Mouse (Mus musculus) MEL (cell line): ENCODE results near the gene Slc25a23. TPM values are rescaled to one million over a fixed set of nuclear protein-coding genes. Genes with fewer than 3 reads are reported as not detected.

Experiments used
- DNase-seq: peaks from one replicate; pipeline ENCODE4 v3.0.0; 2011; ENCODE audit warnings: low read depth, low spot score
- H3K27ac ChIP-seq: 2 replicates; pipeline ENCODE4 v1.5.1; 2012; ENCODE audit warnings: low read depth, mild to moderate bottlenecking, control low read depth, low read length, moderate library complexity; ENCODE audit not compliant: control insufficient read depth
- H3K27me3 ChIP-seq, 2 experiments: fragments of 150-350 bp in 1 of 2; sonication (generic) in 1 of 2; 2 replicates each; pipeline ENCODE4 v1.6.1; 2012; ENCODE audit warnings: low read length in 2 of 2, mild to moderate bottlenecking in 2 of 2, improper control_type of control experiment in 1 of 2, moderate library complexity in 1 of 2; ENCODE audit not compliant: insufficient read depth in 2 of 2, control insufficient read depth in 1 of 2
- H3K36me3 ChIP-seq, 2 experiments: 2 replicates each; pipeline ENCODE4 v1.6.1; 2012 to 2014; ENCODE audit warnings: low read length in 2 of 2, improper control_type of control experiment in 1 of 2, inconsistent platforms in 1 of 2, mild to moderate bottlenecking in 1 of 2; ENCODE audit not compliant: insufficient read depth in 2 of 2, control insufficient read depth in 1 of 2
- H3K4me1 ChIP-seq, 2 experiments: fragments of 150-350 bp in 1 of 2; sonication (generic) in 1 of 2; 2 replicates each; pipeline ENCODE4 v1.6.1; 2012; ENCODE audit warnings: low read length in 2 of 2, improper control_type of control experiment in 1 of 2, mild to moderate bottlenecking in 1 of 2; ENCODE audit not compliant: insufficient read depth in 2 of 2, control insufficient read depth in 1 of 2
- H3K4me3 ChIP-seq, 2 experiments: fragments of 150-350 bp in 1 of 2; sonication (generic) in 1 of 2; 2 replicates each; pipeline ENCODE4 v1.5.1; 2012; ENCODE audit warnings: low read depth in 2 of 2, low read length in 2 of 2, mild to moderate bottlenecking in 2 of 2, moderate library complexity in 2 of 2, control low read depth in 1 of 2, improper control_type of control experiment in 1 of 2; ENCODE audit not compliant: control insufficient read depth in 1 of 2, insufficient read depth in 1 of 2
- H3K79me2 ChIP-seq: 2 replicates; pipeline ENCODE4 v1.6.1; 2012; ENCODE audit warnings: mild to moderate bottlenecking, low read length, moderate library complexity; ENCODE audit not compliant: control insufficient read depth, poor library complexity, insufficient read depth
- H3K9ac ChIP-seq: 2 replicates; pipeline ENCODE4 v1.6.1; 2012; ENCODE audit warnings: low read depth, mild to moderate bottlenecking, control low read depth, low read length, moderate library complexity; ENCODE audit not compliant: control insufficient read depth, poor library complexity, severe bottlenecking
- H3K9me3 ChIP-seq: fragments of 150-350 bp; sonication (generic); replicated peaks from 2 replicates; pipeline ENCODE4 v1.6.1; 2012; ENCODE audit warnings: mild to moderate bottlenecking, low read length, improper control_type of control experiment, moderate library complexity; ENCODE audit not compliant: insufficient read depth
- CHD1 ChIP-seq: IDR thresholded peaks from 2 replicates; pipeline ENCODE4 v1.6.1; 2012; ENCODE audit warnings: low read depth, mild to moderate bottlenecking, inconsistent platforms, low read length, improper control_type of control experiment
- CHD2 ChIP-seq: IDR thresholded peaks from 2 replicates; pipeline ENCODE4 v1.6.1; 2011; ENCODE audit warnings: low read length, improper control_type of control experiment
- CTCF ChIP-seq, 3 experiments: IDR thresholded peaks in 2 of 3; conservative IDR thresholded peaks in 1 of 3; 2 replicates each; pipeline ENCODE4 v1.5.1; 2011 to 2012; ENCODE audit warnings: low read length in 3 of 3, low read depth in 2 of 3, mild to moderate bottlenecking in 2 of 3, improper control_type of control experiment in 1 of 3, inconsistent platforms in 1 of 3, mixed read lengths in 1 of 3, moderate library complexity in 1 of 3; ENCODE audit not compliant: control insufficient read depth in 1 of 3, insufficient read depth in 1 of 3, poor library complexity in 1 of 3, severe bottlenecking in 1 of 3
- E2F4 ChIP-seq: IDR thresholded peaks from 2 replicates; pipeline ENCODE4 v1.6.1; 2011; ENCODE audit warnings: low read depth, low read length, improper control_type of control experiment, borderline replicate concordance
- ELF1 ChIP-seq: IDR thresholded peaks from 2 replicates; pipeline ENCODE4 v1.6.1; 2014; ENCODE audit warnings: low read depth, mild to moderate bottlenecking, inconsistent platforms, low read length, improper control_type of control experiment, moderate library complexity
- EP300 ChIP-seq, 2 experiments: IDR thresholded peaks; 2 replicates each; pipeline ENCODE4 v1.6.1; 2011; ENCODE audit warnings: improper control_type of control experiment in 2 of 2, low read length in 2 of 2, low read depth in 1 of 2, mild to moderate bottlenecking in 1 of 2
- GABPA ChIP-seq: IDR thresholded peaks from 2 replicates; pipeline ENCODE4 v1.6.1; 2012; ENCODE audit warnings: low read depth, mild to moderate bottlenecking, inconsistent platforms, low read length, improper control_type of control experiment, moderate library complexity
- GATA1 ChIP-seq: IDR thresholded peaks from 2 replicates; pipeline ENCODE4 v1.6.1; 2011; ENCODE audit warnings: low read depth, low read length, improper control_type of control experiment
- JUND ChIP-seq: IDR thresholded peaks from 2 replicates; pipeline ENCODE4 v1.6.1; 2011; ENCODE audit warnings: low read depth, mild to moderate bottlenecking, improper control_type of control experiment, low read length
- MEF2A ChIP-seq: IDR thresholded peaks from 2 replicates; pipeline ENCODE4 v1.6.1; 2014; ENCODE audit warnings: low read depth, mild to moderate bottlenecking, inconsistent platforms, low read length, improper control_type of control experiment; ENCODE audit not compliant: poor library complexity, insufficient replicate concordance, severe bottlenecking; ENCODE audit errors: extremely low read depth
- MXI1 ChIP-seq: IDR thresholded peaks from 2 replicates; pipeline ENCODE4 v1.6.1; 2011; ENCODE audit warnings: mild to moderate bottlenecking, low read depth, low read length, improper control_type of control experiment
- MYB ChIP-seq: IDR thresholded peaks from 2 replicates; pipeline ENCODE4 v1.6.1; 2011; ENCODE audit warnings: mild to moderate bottlenecking, low read depth, low read length, improper control_type of control experiment
- MYC ChIP-seq: IDR thresholded peaks from 2 replicates; pipeline ENCODE4 v1.6.1; 2011; ENCODE audit warnings: low read depth, mild to moderate bottlenecking, low read length, improper control_type of control experiment, moderate library complexity
- NELFE ChIP-seq: IDR thresholded peaks from 2 replicates; pipeline ENCODE4 v1.6.1; 2011; ENCODE audit warnings: low read depth, low read length, improper control_type of control experiment
- POLR2A ChIP-seq, 2 experiments: IDR thresholded peaks; 2 replicates each; pipeline ENCODE4 v1.6.1; 2011 to 2012; ENCODE audit warnings: low read length in 2 of 2, mild to moderate bottlenecking in 2 of 2, control low read depth in 1 of 2, improper control_type of control experiment in 1 of 2, low read depth in 1 of 2, moderate library complexity in 1 of 2; ENCODE audit not compliant: control insufficient read depth in 1 of 2, insufficient read depth in 1 of 2, poor library complexity in 1 of 2
- RCOR1 ChIP-seq: IDR thresholded peaks from 2 replicates; pipeline ENCODE4 v1.6.1; 2012; ENCODE audit warnings: low read depth, mild to moderate bottlenecking, inconsistent platforms, low read length, improper control_type of control experiment
- SIN3A ChIP-seq: IDR thresholded peaks from 2 replicates; pipeline ENCODE4 v1.6.1; 2012; ENCODE audit warnings: low read length, improper control_type of control experiment, inconsistent platforms
- SMC3 ChIP-seq: IDR thresholded peaks from 2 replicates; pipeline ENCODE4 v1.6.1; 2011; ENCODE audit warnings: low read depth, low read length, improper control_type of control experiment
- TAL1 ChIP-seq: IDR thresholded peaks from 2 replicates; pipeline ENCODE4 v1.6.1; 2012; ENCODE audit warnings: mild to moderate bottlenecking, inconsistent platforms, low read length, moderate library complexity, mixed read lengths
- TCF12 ChIP-seq: IDR thresholded peaks from 2 replicates; pipeline ENCODE4 v1.6.1; 2014; ENCODE audit warnings: low read depth, mild to moderate bottlenecking, inconsistent platforms, low read length, improper control_type of control experiment, moderate library complexity
- ZKSCAN1 ChIP-seq: IDR thresholded peaks from 2 replicates; pipeline ENCODE4 v1.6.1; 2012; ENCODE audit warnings: low read depth, mild to moderate bottlenecking, inconsistent platforms, low read length, improper control_type of control experiment, moderate library complexity
- ZNF384 ChIP-seq: IDR thresholded peaks from 2 replicates; pipeline ENCODE4 v1.6.1; 2012; ENCODE audit warnings: low read depth, mild to moderate bottlenecking, inconsistent platforms, low read length, improper control_type of control experiment
- polyA plus RNA-seq, 2 experiments: library from polyadenylated mRNA; stranded (reverse) in 1 of 2; unstranded in 1 of 2; fragments of >175 nt in 1 of 2; fragments of >200 nt in 1 of 2; gene quantifications; 2 replicates each; pipeline versions ENCODE4 v1.2.1 to v1.2.4; 2012; ENCODE audit warnings: low replicate concordance in 2 of 2, low read depth in 1 of 2; ENCODE audit not compliant: insufficient read length in 2 of 2, insufficient read depth in 1 of 2, missing spikeins in 1 of 2
- total RNA-seq: library from RNA; depleted of rRNA; stranded (reverse); fragments of 300-350 nt; gene quantifications from 2 replicates; pipeline ENCODE4 v1.2.3, GENCODE M21; 2012

Gene Slc25a23
- total and polyA plus RNA-seq, 3 experiments, result 4.9 to 60.8 TPM; not detected in 1

DNA sequence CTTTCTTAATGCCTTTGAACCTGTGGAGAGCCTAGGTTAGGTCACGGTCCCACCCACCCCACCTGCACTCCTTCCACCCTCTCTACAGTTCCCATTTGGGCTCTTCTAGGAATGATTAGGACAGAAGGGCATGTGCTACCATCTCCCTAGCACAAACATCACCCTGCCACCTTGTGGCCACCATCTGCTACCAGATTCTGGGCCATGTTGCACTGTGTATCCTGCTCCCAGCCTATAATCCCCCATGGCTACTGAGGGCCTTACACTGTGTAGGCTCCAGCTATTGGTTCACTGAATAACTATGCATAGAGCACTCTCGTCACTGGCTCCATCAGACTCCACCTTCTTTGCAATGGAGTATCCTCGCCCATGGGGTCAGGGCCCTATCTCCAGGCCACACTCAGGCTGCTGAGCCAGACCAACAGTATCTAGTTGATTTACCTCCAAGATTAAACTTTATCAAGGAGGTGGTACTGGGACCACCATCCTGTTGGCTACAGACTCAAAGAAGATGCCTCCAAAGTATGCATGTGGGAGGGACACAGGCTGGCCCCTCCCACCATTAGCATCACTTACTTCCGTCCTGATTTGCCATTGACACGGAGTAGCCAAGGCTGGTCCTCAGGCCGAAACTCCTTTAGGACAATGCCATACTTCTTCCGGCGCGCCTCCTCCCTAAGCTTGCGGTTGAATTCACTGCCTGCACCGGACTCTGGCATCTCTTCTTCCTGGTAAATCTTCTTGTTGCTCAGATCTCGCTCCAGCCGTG, 52.3 kb downstream of the Slc25a23 start:
- H3K36me3 ChIP-seq, result peaks cover 2 to 23% of the 10 kb centered on the region in 2 experiments
- no peak overlapping the region for H3K9ac ChIP-seq
- no peaks in the 10 kb centered on the region for H3K27me3 ChIP-seq
- H3K9me3 ChIP-seq, result no peaks in the 10 kb centered on the region
- H3K4me1 ChIP-seq, result peaks cover 9 to 31% of the 10 kb centered on the region in 2 experiments; a peak in 3 of 4 replicates
- H3K79me2 ChIP-seq, result peaks cover 20% of the 10 kb centered on the region
- H3K4me3 ChIP-seq, result no peak overlapping the region
- DNase-seq, result no peak
- no peak overlapping the region for H3K27ac ChIP-seq
- peak; percentile 35 for TF ChIP-seq SMC3
- TF ChIP-seq SIN3A, result no peak
- TF ChIP-seq CTCF (IDR thresholded peaks at IDR 0.05 in 2 of 3, conservative IDR thresholded peaks at IDR 0.05 in 1 of 3; ENCODE audit: control insufficient read depth in 1 of 3, insufficient read depth in 1 of 3, low read depth in 2 of 3, low read length in 3 of 3, poor library complexity in 1 of 3, severe bottlenecking in 1 of 3), result peak in 2 of 3 experiments; percentile 32 to 40; a peak in 5 of 6 replicates
- TF ChIP-seq, all 39 proteins: peak for 2

DNA sequence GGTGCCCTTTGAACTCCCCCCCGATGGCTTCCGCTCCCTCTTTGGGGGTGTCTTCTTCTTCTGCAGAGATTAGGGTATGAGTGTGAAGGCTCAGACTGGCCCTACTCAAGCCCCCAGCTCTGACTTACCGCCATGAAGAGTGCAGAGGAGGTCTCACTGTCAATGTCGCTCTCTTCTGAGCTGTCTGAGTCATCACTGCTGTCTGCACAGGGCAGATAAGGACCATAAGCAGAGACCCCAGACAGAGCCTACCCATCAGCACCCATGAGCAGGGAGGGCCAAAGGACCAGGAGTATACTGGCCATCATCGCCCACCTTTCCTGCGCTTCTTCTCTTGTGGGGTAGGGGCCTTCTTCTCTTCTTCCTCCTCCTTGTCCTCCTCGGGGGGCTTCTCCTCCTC, 55.7 kb downstream of the Slc25a23 start:
- Histone ChIP-seq H3K27ac (peak overlapping the region; percentile 47), H3K9me3 (no peaks in the 10 kb centered on the region), H3K4me1 (peaks cover 3 to 20% of the 10 kb centered on the region in 2 experiments; a peak in 3 of 4 replicates), H3K36me3 (peaks cover 2 to 15% of the 10 kb centered on the region in 2 experiments; a peak in 3 of 4 replicates), H3K4me3 (no peak overlapping the region), H3K27me3 (no peaks in the 10 kb centered on the region), H3K9ac (no peak overlapping the region), H3K79me2 (0 out of 2 replicates have a peak, but pooled peaks cover 1% of the 10 kb centered on the region)
- DNase-seq, result peak; percentile 73
- TF ChIP-seq TAL1, result peak; percentile 93
- peak; percentile 76; the same call in 1 of the 2 replicates for TF ChIP-seq JUND
- TF ChIP-seq GATA1, result peak; percentile 70
- no peak for TF ChIP-seq MYC
- peak; percentile 29; the same call in 1 of the 2 replicates for TF ChIP-seq TCF12
- TF ChIP-seq ZKSCAN1, result no peak
- TF ChIP-seq E2F4, result no peak
- peak; percentile 53 to 58; a peak in 2 of 4 replicates for TF ChIP-seq EP300 (IDR thresholded peaks at IDR 0.05; ENCODE audit: low read depth in 1 of 2, low read length in 2 of 2)

DNA sequence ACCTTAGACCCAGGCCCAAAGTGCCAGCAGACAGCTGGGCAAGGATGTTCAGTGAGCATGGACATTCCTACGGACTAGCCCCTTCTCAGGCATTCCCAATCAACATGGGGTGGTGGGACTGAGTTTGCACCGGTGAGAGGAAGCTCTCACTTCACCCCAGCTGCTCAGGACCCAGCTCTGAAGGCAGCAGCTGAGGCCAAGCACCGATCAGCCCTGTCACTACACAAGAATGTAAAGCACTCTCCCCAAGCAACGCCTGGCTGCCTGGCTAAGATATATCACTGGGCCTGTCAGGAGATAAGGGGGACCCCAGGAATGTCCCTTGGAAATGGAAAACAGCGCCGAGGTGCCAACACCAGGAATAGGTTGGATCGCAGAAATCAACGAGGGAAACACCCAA, 58.4 kb downstream of the Slc25a23 start:
- no peaks in the 10 kb centered on the region for H3K27me3 ChIP-seq
- H3K9me3 ChIP-seq, result no peaks in the 10 kb centered on the region
- no peak overlapping the region for H3K9ac ChIP-seq
- H3K27ac ChIP-seq, result no peak overlapping the region
- no peak for DNase-seq
- H3K79me2 ChIP-seq, result no peaks in the 10 kb centered on the region
- TF ChIP-seq GABPA, result no peak
- no peak for TF ChIP-seq MYB
- no peak for TF ChIP-seq RCOR1
- TF ChIP-seq CHD2, result no peak
- no peak for TF ChIP-seq MXI1
- TF ChIP-seq CHD1, result no peak
- TF ChIP-seq ELF1, result no peak
- TF ChIP-seq E2F4, result no peak
- no peak for TF ChIP-seq NELFE
- no peak for TF ChIP-seq ZNF384
- TF ChIP-seq POLR2A (IDR thresholded peaks at IDR 0.05; ENCODE audit: control insufficient read depth in 1 of 2, insufficient read depth in 1 of 2, low read depth in 1 of 2, low read length in 2 of 2, poor library complexity in 1 of 2), result no peak
- no peak for TF ChIP-seq MEF2A
- no peak for TF ChIP-seq SMC3
- no peak overlapping the region for H3K4me3 ChIP-seq
- peaks cover 2 to 15% of the 10 kb centered on the region in 2 experiments; a peak in 3 of 4 replicates for H3K36me3 ChIP-seq
- peaks cover 3 to 28% of the 10 kb centered on the region in 2 experiments; a peak in 3 of 4 replicates for H3K4me1 ChIP-seq
